Mouse (Mus musculus) G1E (cell line): Measurements from ENCODE around the gene Tacc2.

Source experiments
- CTCF ChIP-seq: IDR thresholded peaks from 2 replicates; pipeline ENCODE4 v1.5.1; 2012; ENCODE audit warnings: low read depth, low read length, inconsistent platforms, mixed read lengths
- GATA1 ChIP-seq: IDR thresholded peaks from 2 replicates; pipeline ENCODE4 v1.6.1; 2012; ENCODE audit warnings: borderline replicate concordance, low read length, inconsistent platforms, mixed read lengths
- POLR2AphosphoS5 ChIP-seq: IDR thresholded peaks from 2 replicates; pipeline ENCODE4 v1.6.1; 2012; ENCODE audit warnings: low read depth, low read length, inconsistent platforms; ENCODE audit not compliant: insufficient replicate concordance

GRCm38 (mm10) chr7:130708940-130709339 is 131.7 kb downstream of the Tacc2 start:
- no peak for TF ChIP-seq CTCF
- no peak for TF ChIP-seq POLR2AphosphoS5
- no peak for TF ChIP-seq GATA1
